Mouse (Mus musculus): ENCODE measurements around the gene 0610040J01Rik. TPM values are rescaled to one million over a fixed set of nuclear protein-coding genes. Genes with fewer than 3 reads are reported as not detected.
"Not testable (repeated sequence)": the region's sequence is repeated elsewhere in the genome, so short reads cannot be mapped to it uniquely, and the experiment has no call there.

Gene 0610040J01Rik
- total RNA-seq, 2 experiments from 2014 or later, result 7.4 TPM

DNA sequence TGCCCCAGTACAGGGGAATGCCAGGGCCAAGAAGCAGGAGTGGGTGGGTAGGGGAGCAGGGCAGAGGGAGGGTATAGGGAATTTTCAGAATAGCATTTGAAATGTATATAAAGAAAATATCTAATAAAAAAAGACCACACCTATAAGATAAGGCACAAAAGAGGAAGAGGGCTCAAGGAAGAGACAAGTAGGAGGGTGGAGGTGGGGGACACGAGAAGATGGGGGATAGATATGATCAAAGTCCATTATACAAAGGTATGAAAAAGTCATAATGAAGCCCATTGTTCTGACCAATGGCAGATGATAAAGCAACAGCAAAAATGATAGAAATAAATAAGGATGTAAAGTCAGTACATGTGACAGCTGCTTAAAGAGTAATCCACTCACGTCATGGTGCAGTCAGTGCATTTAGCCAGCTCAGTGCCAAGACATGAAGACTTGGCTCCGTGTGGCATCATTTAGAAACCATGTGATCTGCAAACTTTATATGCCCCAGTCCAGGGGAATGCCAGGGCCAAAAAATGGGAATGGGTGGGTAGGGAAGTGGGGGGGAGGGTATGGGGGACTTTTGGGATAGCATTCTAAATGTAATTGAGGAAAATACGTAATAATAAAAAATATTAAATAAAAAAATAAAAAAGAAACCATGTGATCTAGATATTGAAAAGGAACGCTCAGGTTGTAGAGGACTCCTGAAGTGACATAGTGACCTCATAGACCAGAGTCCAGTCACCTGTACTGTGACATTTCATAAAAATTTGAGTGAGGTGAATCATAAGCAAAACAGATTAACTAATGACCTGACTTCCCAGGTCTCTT is 85.0 kb downstream of the 0610040J01Rik start:
- not testable (repeated sequence) for DNase-seq (ENCODE audit: low spot score in 2 of 2)

- DNase-seq (ENCODE audit: low spot score in 2 of 2), result no peak
Measured at GRCm38 (mm10) chr5:63897820-63898110, 85.6 kb downstream of the 0610040J01Rik start.

DNA sequence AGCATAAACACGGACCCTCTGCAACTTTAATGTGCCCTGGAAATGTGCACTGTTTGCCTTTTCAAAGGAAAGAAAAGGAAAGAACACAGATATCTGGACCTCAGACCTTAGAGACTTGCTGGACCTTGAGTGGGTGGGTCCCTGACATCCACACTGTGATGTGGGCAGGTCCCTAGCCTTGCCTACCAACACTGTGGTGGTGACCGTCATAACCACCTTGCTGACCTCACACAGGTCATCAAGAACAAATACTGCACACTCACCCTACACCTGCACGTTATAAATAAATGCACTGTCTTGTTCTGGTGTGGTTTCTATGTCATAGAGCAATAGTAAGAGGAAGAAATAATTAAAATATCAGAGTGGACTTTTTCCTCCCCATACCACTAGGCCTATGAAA is 91.2 kb downstream of the 0610040J01Rik start:
- no peak for DNase-seq (ENCODE audit: low spot score in 2 of 2)

- peak; percentile 92 to 93 for DNase-seq (ENCODE audit: low spot score in 2 of 2)
Measured at GRCm38 (mm10) chr5:63906149-63907093, 94.3 kb downstream of the 0610040J01Rik start.

DNA sequence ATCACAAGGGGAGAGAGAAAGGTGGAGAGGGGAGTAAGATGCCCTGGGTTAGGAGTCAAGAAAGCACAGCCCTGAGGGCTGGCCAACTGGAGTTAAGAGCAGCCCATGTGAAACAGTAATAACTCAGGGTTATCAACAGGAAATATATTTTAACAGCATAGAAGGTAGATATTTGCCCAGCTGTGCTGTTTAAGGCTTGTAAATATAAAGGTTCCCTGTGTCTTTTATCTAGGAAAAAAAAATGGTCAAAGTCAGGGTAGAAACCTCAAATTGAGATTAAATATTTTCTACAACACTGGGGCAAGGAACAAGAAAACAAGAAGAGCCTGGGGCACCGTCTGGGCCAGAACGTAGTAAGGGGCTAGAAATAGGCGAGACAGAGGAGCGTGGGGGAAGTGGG is 95.3 kb downstream of the 0610040J01Rik start:
- no peak for DNase-seq (ENCODE audit: low spot score in 2 of 2)

- no peak for DNase-seq (ENCODE audit: low spot score in 2 of 2)
Measured at GRCm38 (mm10) chr5:63910171-63910960, 98.2 kb downstream of the 0610040J01Rik start.

- no peak for DNase-seq (ENCODE audit: low spot score in 2 of 2)
Measured at GRCm38 (mm10) chr5:63914896-63915295, 102.7 kb downstream of the 0610040J01Rik start.

GRCm38 (mm10) chr5:63916457-63917139 is 104.4 kb downstream of the 0610040J01Rik start:
- no peak for DNase-seq (ENCODE audit: low spot score in 2 of 2)

- DNase-seq (ENCODE audit: low spot score in 2 of 2), result no peak
Measured at GRCm38 (mm10) chr5:63918201-63918600, 106.0 kb downstream of the 0610040J01Rik start.

DNA sequence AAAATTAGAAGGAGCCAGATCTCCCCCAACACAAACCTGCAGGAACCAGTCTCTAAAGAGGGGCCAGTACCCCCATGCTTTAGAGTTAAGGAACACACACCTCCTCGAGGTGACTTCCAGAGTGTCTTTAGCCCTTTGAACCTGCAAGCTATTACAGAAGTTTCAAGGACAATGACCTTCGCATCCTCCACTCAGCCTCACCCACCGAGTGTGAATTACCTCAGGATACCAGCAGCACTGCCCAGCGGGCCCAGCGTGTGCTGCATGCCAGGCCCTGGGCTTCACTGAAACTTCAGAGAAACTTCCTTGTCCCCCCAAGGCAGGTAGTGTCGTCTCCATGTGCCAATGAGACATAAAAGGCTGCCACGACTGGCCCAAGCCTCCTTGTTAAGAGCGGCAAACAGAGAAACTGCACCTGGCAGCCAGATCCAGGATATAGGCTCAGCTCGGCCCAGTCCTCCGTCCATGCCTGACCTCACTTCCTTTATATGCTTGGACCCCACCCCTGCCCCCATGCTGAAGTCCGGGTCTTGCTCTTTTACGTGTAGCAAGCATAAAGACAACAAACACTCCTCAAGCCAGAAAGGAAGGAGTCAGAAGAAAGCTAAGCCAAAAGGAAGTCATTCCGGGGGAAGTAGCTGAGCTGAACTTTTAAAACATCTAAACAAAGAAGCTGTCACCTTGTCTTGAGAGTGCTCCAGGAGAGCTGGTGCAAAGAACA is 111.3 kb downstream of the 0610040J01Rik start:
- no peak for DNase-seq (ENCODE audit: low spot score in 2 of 2)

DNA sequence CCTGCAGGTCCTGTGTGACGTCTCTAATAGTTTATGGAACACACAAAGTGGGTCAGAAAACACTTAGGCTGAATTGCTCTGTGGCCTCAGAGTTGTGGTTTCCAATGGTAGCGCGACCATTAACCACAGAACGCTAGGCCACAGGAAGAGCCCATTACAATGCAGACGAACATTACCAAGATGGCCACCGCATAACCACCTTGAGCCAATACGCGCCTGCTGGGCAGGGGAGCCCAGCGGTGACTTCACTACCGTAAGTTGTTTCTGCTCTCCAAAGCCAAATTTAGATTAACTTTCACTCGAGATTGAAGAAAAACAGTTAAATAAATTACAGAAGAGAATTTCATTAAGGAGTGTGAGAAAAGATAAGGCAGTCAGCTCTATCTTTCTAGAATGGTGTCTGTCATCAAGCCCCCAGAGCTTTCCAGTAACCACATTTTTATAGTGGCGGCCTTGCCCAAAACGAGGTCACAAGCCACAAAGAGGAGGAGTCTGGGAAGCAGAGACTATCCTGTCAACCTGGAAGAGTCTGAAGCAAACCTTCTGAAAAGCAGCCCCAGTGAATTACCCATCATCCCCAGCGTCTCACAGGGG is 113.0 kb downstream of the 0610040J01Rik start:
- no peak for DNase-seq (ENCODE audit: low spot score in 2 of 2)

- no peak for DNase-seq (ENCODE audit: low spot score in 2 of 2)
Measured at GRCm38 (mm10) chr5:63930824-63931358, 118.7 kb downstream of the 0610040J01Rik start.

- no peak for DNase-seq (ENCODE audit: low spot score in 2 of 2)
Measured at GRCm38 (mm10) chr5:63932829-63933228, 120.7 kb downstream of the 0610040J01Rik start.

- DNase-seq (ENCODE audit: low spot score in 2 of 2), result no peak
Measured at GRCm38 (mm10) chr5:63935581-63935980, 123.4 kb downstream of the 0610040J01Rik start.

DNA sequence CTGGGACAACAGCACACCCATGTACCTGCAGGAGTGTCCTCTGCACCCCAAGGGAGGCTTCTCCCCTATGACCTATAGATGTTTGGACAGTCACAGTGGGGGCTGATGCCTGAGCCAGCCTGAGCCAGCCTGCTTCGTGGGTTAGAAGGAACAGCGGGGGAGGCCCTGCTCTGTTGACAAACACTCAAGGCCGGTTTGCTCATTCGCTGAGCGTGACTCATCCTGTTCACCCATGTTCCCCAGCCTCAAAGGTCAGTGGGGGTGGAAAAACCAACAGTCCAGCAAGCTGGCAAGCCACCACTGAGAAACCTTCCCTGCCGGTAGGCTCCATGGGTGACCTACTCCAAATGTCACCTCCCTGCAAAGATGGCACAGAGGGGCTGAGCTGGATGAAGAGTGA is 124.6 kb downstream of the 0610040J01Rik start:
- DNase-seq (ENCODE audit: low spot score in 2 of 2), result no peak

DNA sequence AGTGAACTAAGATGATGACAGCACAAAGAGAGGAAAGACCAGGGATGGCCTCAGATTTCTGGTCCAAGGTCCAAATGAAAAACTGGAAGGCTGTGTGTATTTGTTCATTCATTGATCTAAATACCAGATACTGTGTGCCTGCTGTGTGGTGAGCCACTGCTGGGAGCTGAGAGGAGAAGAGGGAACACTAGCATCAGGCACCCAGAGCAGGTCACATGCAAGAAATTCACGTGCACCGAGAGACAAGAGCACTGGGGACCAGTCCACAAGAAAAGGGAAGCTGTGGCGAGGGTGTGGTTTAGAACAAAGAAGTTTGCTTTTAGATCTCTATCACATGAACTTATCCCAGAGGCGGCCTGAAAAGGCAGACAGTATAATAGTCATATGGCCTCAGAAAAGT is 126.4 kb downstream of the 0610040J01Rik start:
- no peak for DNase-seq (ENCODE audit: low spot score in 2 of 2)

GRCm38 (mm10) chr5:63941891-63942290 is 129.7 kb downstream of the 0610040J01Rik start:
- no peak for DNase-seq (ENCODE audit: low spot score in 2 of 2)

- no peak for DNase-seq (ENCODE audit: low spot score in 2 of 2)
Measured at GRCm38 (mm10) chr5:63943291-63943690, 131.1 kb downstream of the 0610040J01Rik start.

DNA sequence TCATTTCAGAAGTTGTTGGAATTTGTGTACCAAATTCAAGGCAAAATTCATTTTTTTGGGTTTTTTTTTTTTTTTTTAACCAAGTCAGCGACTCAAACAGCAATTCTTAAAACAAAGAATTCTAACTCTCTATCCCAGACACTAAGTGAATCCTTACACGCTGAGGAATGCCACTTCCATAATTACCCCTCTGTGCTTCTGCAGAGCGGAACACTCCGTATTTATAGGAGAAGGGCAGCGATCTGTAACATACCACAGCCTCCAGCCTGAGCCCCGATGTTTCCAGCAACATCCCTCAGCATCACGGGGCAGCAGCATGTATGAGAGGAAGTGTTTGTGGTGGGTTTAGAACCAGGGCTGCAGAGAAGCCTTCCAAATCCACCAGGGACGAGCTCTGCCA is 135.4 kb downstream of the 0610040J01Rik start:
- DNase-seq (ENCODE audit: low spot score in 2 of 2), result no peak
